Mouse (Mus musculus) embryo, embryonic 11.5 days (tissue): Measurements from ENCODE around the gene Hist1h3h.
"Not testable (repeated sequence)": the region's sequence is repeated elsewhere in the genome, so short reads cannot be mapped to it uniquely, and the experiment has no call there.

Experiments
- DNase-seq: peaks from one replicate; pipeline ENCODE4 v3.0.0-alpha.2; 2012; ENCODE audit warnings: low read depth, low spot score

The Hist1h3h gene

DNA sequence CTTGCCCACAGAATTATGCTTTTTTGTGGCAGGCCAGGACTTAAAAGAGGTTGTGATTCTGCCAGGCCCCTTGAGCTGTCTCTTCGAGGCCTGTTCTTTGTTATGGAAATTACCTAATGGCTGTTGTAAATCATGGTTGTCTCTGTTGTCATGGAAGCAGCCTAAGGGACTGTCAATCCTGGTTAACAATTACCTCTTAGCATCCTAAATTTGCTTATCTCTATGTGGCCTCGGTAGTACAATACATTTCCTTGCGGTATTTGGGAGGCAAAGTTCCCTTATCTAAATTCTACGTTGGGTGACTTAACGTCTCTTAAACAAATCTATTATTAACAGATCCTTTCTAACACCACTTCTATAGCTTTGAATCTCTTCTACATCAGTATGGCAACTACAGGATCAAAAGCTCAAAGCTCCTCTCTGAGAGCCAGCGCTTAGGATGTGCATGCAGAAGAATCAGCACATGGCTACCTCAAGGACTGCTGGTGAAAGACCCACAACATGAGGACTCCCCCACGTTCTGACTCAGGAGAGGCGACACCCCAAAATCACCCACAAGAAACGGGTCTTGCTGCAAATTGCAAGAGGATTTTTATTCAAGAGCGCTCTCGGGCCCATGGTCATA is 10.6 kb downstream of the Hist1h3h start:
- DNase-seq, result no peak

DNA sequence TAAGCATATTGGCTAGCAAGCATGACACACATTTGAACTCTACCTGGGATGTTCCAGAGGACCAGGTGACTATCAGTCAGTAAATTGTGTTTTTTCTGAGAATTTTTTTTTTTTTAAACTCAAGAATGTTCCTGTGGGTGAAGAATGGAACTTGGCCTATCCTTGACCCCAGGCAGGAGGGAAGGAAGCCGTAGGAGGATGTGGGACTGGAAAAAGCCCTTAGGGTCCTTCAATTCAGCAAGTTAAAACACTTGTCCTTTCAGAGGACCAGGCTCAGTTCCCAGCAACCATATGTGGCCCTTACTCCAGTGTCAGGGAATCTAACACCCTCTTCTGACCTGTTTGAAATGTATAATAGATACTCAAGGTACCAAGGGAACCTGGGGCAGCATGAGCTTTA is 12.1 kb downstream of the Hist1h3h start:
- no peak for DNase-seq

DNA sequence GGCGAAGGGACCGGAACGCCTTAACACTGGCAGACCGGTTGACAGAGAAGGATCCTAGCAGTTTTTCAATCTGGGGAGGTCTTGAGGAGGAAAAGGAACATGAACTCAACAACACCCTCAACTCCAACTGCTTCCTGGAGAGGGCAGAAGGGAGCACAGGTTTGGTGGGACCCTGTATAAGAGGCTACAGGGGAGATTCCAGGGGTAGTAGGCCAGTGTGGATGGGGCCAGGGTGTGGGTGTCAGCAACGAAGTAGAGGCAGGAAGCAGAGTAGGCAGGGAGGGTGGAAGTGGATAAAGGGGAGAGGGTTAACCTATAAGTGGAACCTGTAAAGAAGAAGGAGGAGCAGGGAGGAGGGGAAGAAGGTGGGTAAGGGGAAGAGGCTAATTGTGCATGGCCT is 16.0 kb downstream of the Hist1h3h start:
- no peak for DNase-seq

DNA sequence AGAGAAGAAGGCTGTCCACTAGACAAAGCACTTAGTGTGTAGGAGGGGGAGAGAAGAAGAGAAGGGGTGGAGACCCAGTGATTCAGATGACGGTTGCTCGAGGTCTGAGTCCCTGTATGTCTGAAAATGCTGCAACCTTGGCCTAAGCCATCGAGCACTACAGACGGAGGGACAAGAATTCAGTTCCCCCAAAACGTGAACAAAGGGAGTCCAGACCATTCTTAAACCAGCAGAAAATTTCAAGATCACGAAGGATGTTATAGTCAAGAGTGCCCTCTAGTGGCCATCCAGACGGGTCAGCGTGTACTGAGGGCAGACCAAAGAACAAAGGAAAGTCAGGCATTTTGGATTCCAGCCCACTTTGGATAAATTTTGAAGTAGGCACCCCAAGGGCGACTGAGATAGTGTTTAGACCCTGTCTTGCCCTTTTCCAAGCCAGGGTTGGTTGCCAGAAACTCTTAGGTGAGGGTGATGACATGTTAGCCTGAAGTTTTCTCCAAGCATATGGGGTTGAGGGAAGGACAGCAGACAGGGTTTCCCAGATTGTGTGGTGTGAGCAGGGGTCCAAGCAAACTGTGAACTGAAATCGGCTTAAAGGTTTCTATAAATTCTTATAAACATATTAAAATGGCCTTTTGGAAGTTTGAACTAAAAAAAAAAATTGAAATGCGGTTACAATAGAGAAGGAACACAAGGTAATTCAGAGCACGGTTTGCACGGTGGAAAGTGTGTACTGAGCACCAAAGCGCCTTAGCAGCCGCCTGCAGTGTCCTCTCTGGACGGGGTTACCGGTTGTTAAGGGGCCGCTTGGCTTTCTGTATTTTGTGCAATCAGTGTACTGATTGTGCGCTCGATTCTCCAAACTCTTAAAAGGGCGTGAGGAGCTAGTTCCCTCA is 16.8 kb downstream of the Hist1h3h start:
- DNase-seq, result peak; percentile 92

DNA sequence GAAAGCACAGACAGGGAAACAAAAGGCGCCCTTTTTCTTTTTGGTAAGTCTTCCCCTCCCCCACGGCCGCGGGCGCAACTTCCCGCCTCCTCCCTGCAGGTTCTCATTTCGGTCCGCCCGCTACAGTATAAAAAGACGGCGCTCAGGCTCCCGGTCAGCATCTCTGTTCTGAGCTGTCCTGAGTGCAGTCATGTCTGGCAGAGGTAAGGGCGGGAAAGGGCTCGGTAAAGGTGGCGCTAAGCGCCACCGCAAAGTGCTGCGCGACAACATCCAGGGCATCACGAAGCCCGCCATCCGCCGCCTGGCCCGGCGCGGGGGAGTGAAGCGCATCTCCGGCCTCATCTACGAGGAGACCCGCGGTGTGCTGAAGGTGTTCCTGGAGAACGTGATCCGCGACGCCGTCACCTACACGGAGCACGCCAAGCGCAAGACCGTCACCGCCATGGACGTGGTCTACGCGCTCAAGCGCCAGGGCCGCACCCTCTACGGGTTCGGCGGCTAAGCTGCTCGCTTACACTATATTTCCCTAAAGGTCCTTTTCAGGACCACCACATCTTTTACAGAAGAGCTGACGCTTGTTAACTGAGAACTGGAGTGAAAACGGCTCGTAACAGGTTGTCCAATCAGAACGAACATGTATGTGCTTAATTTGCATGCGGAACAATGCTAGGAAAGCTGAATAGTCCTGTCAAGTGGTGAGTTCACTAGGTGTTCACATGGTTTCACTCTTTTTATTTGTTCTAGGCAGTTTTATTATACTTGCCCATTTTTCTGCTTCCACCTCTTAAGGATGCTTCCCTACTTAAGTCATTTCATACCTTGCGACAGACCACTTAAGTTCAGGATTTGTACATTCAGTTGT is 17.7 kb downstream of the Hist1h3h start, which contains the start of gene Hist1h4j:
Hist1h4j (plus strand) TSS at position 159 of the 862 bp plus-strand sequence.
- peak; percentile 83 for DNase-seq

DNA sequence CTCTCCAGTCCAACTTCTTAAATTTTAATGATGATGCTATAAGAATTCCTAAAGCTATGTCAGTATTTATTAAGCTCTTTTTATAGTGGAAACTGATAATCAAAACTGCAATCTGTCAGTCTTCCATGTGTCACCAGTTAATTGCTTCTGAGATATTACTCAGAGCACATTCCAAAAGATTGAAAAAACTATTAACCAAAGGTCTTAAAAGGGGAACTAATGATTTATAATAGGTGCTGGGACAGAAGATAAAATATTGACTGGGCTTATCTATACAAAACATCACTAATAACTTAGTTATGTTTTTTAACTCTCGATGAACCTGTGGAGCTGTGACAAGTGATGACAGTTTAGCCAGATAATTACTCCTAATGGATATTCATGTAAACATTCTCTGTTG is 27.5 kb downstream of the Hist1h3h start:
- DNase-seq, result no peak

DNA sequence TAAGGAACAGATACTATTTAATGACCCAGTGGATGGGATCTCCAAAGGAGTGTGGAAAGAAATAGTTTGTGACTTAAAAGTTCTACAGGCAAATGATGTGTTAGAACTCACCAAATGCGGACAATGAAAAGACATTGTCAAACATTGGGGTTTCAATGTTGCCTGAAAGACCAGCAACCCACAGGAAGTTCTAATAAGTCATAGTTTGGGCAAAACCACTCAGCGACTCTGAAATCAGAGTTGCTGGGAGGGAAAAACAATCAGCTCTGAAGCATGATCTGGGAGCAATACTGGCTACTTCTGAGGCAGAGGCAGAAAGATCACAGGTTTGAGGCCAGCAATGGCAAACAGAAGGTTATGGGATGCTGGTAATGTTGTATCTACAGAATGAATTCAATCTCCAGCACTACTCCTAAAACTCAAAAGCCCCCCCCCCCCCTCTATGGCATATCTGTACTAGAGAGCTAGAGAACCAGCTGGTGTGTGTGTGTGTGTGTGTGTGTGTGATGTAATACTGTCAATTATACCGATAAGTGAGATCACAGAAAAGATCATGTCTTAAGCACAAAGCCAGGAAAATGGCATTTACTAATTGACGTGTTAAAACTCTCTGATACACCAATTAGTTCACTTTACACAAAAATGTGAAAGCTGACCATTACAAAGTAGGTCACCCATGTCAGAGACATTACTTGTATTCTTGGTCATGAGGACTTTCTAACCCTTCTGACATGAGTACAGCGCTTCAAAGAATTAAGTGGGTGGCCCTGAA is 32.1 kb downstream of the Hist1h3h start:
- peak; percentile 35 for DNase-seq

DNA sequence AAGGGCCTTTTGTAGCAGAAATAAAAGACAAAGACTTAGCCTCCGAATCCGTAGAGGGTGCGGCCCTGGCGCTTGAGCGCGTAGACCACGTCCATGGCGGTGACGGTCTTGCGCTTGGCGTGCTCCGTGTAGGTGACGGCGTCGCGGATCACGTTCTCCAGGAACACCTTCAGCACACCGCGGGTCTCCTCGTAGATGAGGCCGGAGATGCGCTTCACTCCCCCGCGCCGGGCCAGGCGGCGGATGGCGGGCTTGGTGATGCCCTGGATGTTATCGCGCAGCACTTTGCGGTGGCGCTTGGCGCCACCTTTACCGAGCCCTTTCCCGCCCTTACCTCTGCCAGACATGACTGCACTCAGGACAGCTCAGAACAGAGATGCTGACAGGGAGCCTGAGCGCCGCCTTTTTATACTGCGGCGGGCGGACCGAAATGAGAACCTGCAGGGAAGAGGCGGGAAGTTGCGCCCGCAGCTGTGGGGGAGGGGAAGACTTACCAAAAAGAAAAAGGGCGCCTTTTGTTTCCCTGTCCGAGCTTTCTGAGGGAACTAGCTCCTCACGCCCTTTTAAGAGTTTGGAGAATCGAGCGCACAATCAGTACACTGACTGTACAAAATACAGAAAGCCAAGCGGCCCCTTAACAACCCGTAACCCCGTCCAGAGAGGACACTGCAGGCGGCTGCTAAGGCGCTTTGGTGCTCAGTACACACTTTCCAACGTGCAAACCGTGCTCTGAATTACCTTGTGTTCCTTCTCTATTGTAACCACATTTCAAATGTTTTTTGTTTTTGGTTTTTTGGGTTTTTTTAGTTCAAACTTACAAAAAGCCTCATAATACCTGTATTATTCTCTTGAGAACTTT is 32.9 kb downstream of the Hist1h3h start, which contains the start of gene Hist1h4k:
Hist1h4k (minus strand) TSS at position 347 of the 859 bp plus-strand sequence.
- DNase-seq, result peak; percentile 91

DNA sequence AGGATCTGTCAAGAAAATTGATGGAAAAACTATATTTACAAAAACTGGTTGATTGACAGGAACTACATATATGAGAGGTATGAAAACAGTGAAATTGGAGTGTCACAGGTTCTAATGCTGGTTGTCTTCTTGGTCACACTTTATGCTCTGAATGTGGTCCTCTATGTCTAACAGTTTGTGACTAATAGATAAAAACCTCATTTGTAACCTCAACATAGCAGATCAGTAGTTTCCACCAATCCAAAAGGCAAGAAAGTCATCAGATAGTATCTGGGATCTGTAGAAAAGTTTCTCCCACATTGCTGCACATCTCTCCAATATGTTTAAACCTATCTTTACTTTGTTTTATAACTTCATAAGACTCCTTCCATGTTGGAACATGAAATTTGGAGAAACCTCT is 34.0 kb downstream of the Hist1h3h start:
- no peak for DNase-seq

DNA sequence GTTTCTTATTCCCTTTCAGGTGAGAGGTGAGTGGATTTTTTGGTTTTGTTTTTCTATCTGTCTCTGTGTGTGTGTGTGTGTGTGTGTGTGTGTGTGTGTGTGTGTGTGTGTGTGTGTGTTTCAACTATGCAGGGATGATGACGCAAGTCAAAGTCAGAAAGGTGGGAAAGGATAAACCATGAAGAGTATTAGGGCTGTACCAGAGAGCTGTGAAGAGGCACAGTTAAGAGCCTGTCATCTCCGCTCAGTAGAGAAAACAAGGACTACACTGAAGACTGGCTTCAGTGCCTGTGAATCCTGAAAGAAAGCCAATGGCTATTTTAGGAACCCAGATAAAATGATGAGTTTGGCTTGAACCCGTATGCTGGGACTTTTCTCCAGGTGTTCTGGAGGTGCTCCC is 34.4 kb downstream of the Hist1h3h start:
- no peak for DNase-seq

DNA sequence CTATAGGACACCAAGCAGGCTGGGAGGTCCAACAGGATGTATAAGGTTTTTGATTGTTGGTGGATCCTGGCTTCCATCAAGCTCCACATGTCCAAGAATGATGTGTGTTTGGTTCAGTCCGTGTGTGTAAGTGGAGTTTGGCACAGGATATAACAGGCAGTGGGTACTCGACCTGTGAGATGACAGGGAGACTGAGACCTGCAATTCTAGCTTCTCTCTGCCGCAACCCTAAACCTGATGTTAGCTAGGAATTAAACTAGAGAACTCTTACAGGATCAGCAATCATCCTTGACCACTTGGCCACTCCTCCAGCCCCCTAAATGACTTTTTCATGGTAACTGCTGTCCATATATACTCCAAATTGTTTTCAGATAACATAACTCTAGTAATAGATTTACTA is 34.9 kb downstream of the Hist1h3h start:
- peak; percentile 16 for DNase-seq

DNA sequence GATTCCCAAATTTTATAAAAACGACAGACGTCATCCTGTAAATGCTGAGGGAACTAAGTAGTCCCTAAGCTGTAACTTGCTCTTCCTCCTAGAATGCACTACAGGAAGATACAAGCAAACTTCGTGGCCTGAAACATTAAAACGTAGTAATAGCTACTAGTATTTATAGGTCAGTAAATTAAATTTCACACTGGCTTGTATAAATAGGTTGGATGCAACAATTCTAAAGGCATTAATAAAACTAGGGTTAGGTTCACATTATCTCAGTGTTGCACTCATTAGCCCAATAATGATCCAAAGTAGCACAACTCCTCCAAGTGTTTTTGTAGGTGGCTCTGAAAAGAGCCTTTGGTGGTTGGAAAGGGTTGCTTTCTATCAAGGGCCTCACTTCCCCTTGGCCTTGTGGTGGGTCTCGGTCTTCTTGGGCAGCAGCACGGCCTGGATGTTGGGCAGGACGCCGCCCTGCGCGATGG is 35.6 kb downstream of the Hist1h3h start:
- DNase-seq, result peak; percentile 32

DNA sequence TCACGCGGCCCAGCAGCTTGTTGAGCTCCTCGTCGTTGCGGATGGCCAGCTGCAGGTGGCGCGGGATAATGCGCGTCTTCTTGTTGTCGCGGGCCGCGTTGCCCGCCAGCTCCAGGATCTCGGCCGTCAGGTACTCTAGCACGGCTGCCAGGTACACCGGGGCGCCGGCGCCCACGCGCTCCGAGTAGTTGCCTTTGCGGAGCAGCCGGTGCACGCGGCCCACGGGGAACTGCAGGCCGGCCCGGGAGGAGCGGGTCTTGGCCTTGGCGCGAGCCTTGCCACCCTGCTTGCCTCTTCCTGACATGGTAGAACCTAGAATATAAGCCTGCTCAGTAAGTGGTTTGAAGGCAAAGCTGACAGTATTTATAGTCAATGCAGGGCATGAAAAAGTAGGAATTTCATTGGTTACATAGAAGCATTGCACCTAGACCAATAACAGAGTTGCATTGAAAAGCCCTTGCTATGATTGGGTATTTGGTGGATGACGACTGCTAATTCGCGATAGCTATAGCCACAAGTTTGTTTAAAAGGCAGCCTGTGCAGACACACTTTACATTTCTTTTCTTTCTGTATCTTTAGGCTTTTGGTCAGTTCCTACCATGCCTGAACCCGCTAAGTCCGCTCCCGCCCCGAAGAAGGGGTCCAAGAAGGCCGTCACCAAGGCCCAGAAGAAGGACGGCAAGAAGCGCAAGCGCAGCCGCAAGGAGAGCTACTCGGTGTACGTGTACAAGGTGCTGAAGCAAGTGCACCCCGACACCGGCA is 36.2 kb downstream of the Hist1h3h start, which contains the start of the genes Hist1h2ak and Hist1h2bn:
Hist1h2ak (minus strand) TSS at position 304 of the 762 bp plus-strand sequence.
Hist1h2bn (plus strand) TSS at position 600 of the 762 bp plus-strand sequence.
- DNase-seq, result peak; percentile 87

DNA sequence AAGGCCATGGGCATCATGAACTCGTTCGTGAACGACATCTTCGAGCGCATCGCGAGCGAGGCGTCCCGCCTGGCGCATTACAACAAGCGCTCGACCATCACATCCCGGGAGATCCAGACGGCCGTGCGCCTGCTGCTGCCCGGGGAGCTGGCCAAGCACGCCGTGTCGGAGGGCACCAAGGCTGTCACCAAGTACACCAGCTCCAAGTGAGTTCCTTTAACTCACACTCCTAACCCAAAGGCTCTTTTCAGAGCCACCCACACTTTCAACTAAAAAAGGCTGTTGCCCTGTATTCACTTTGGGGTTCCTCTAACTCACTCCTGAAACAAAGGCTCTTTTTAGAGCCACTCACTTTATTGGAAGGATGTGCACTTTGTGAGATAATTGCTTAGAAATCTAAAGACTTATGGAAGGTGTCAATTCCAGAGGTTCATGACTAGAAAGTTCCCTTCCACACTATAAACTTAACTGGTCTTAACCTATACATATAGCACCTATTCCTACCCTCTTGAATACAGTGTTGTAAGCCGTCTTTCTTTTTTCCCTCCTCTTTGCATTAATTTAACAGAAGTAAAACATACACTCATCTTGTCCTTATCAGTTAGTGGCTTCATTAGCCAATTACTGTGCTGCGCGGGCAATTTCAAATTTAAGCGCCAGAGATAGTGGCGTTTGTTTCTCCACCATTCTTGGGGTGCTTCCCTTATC is 37.0 kb downstream of the Hist1h3h start:
- not testable (repeated sequence) for DNase-seq

DNA sequence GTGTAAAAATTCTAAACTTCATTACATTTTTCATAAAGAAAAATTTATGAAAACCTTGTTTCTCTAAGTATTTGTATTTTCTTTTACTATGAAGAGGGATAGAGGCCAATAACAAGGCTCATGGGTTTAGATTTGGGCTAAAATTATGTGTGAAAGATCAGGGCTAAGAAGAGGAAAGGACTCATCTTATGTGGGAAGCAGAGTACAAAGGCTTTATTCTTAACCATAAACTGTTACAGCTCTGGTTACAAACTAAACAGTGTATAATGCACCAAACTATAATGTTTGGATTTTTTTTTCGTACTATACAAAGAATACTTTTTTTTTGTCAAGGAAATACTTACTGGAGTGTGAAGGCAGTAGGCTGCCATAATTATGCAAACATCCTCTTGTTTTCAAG is 38.2 kb downstream of the Hist1h3h start:
- DNase-seq, result no peak
